Mouse (Mus musculus): ENCODE measurements around the gene C2cd5. TPM values are rescaled to one million over a fixed set of nuclear protein-coding genes. Genes with fewer than 3 reads are reported as not detected.

Gene C2cd5
- polyA plus RNA-seq, 1 experiment: 16.0 TPM

DNA sequence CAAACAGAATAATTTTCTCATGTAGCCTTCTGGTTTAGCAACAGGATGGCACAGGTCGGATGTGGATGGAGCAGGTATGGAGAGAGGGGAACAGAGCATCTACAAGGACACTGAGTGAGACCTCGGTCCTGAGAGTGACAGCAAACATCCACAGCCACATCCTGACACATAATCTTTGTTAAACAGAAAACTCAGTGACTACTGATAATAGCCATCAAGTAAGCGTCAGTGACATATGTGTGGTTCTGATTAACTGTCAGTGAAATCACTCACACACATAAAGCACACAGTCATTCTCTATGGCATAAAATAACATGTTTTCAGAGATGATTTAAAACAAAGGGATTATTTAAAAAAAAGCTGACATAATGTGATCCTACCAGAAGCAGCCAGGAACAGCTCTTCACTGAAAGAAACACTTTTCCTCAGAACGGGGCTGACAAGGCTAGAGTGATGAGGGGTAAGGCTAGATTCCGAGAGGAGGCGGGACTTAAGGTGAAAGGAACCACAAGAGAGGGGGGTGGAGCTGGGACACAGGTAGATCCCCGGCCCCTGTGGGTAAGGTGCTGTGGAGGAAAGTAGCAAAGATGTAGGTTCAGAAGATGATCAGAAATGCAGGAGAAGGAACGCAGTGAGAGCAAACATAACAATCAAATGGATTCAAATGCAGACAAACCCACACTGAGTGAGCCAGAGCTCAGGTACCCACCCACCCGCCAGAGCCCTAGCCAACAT, 31.6 kb downstream of the C2cd5 start:
- Histone ChIP-seq H3K27ac (ENCODE audit: insufficient read depth, low read length) (no peak overlapping the region), H3K36me3 (ENCODE audit: control insufficient read depth, insufficient read depth, low read length) (peaks cover 3% of the 10 kb centered on the region), H3K27me3 (ENCODE audit: control insufficient read depth, insufficient read depth, low read length) (no peaks in the 10 kb centered on the region), H3K4me3 (ENCODE audit: extremely low read depth, insufficient read depth, insufficient read length) (no peak overlapping the region), H3K4me1 (ENCODE audit: control insufficient read depth, insufficient read depth, insufficient read length) (peaks cover 1% of the 10 kb centered on the region; the same call in 1 of the 2 replicates)
- DNase-seq (ENCODE audit: low read depth in 1 of 2, low spot score in 2 of 2): no peak
- TF ChIP-seq CTCF (IDR thresholded peaks at IDR 0.05; ENCODE audit: extremely low read depth, insufficient read depth, insufficient read length, insufficient replicate concordance) (no peak), POLR2A (IDR thresholded peaks at IDR 0.05; ENCODE audit: low read depth, low read length) (no peak)
- WGBS: 78% methylated on average over 9 of the region's 9 CpGs

DNA sequence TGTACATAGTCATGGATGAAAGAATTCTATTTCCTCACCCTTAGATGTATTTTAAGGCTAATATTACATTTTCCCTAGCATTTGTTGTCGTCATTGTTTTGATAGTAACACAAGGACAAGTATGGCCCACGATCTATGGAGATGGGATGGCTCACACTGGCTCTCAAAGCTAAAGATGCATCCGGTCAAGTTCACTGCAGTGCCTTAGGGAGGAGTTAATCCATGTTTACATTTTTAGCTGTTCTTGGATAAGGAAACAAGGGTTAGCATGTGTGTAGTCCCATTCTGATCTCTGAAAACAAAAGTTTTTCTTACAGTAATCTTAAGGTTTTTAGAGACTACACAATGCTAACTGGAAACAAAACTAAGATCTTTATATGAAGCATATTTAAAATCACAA, 32.3 kb downstream of the C2cd5 start:
- TF ChIP-seq CTCF (IDR thresholded peaks at IDR 0.05; ENCODE audit: extremely low read depth, insufficient read depth, insufficient read length, insufficient replicate concordance): no peak
- no peak for TF ChIP-seq POLR2A (IDR thresholded peaks at IDR 0.05; ENCODE audit: low read depth, low read length)
- peaks cover 2% of the 10 kb centered on the region for H3K36me3 ChIP-seq (ENCODE audit: control insufficient read depth, insufficient read depth, low read length)
- WGBS: 89% methylated on average over 3 of the region's 3 CpGs

DNA sequence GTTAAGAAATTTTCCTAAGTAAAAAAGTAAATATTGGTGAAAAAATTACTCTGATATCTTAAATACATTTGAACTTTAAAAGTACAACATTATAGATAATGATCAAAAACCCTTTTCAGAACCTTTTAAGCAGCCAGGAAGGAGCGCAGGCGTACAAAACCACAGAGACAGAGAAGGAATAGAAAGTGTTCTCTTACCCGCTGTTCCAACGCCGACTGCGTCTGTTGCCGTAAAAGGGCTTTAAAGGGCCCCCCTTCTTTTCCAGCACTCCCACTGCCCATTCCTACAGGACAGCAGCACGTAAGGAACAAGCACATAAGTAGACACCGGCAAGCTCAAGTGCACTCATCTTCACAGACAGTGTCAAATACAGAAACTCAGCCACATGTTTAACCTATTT, 33.1 kb downstream of the C2cd5 start:
- 53% methylated on average over 9 of the region's 9 CpGs for WGBS
- no peak overlapping the region for H3K27ac ChIP-seq (ENCODE audit: insufficient read depth, low read length)
- H3K36me3 ChIP-seq (ENCODE audit: control insufficient read depth, insufficient read depth, low read length): peaks cover 2% of the 10 kb centered on the region
- H3K27me3 ChIP-seq (ENCODE audit: control insufficient read depth, insufficient read depth, low read length): no peaks in the 10 kb centered on the region
- no peaks in the 10 kb centered on the region for H3K4me1 ChIP-seq (ENCODE audit: control insufficient read depth, insufficient read depth, insufficient read length)
- TF ChIP-seq POLR2A (IDR thresholded peaks at IDR 0.05; ENCODE audit: low read depth, low read length) (no peak), CTCF (IDR thresholded peaks at IDR 0.05; ENCODE audit: extremely low read depth, insufficient read depth, insufficient read length, insufficient replicate concordance) (no peak)
- no peak overlapping the region; the same call in 1 of the 2 replicates for H3K4me3 ChIP-seq (ENCODE audit: extremely low read depth, insufficient read depth, insufficient read length)
- no peak for DNase-seq (ENCODE audit: low read depth in 1 of 2, low spot score in 2 of 2)

More for the DNA sequence above, 32.3 kb downstream of the C2cd5 start:
- H3K4me3 ChIP-seq (ENCODE audit: extremely low read depth, insufficient read depth, insufficient read length): no peak overlapping the region
- no peaks in the 10 kb centered on the region for H3K27me3 ChIP-seq (ENCODE audit: control insufficient read depth, insufficient read depth, low read length)
- no peaks in the 10 kb centered on the region for H3K4me1 ChIP-seq (ENCODE audit: control insufficient read depth, insufficient read depth, insufficient read length)
- H3K27ac ChIP-seq (ENCODE audit: insufficient read depth, low read length): no peak overlapping the region
- DNase-seq (ENCODE audit: low read depth in 1 of 2, low spot score in 2 of 2): no peak

DNA sequence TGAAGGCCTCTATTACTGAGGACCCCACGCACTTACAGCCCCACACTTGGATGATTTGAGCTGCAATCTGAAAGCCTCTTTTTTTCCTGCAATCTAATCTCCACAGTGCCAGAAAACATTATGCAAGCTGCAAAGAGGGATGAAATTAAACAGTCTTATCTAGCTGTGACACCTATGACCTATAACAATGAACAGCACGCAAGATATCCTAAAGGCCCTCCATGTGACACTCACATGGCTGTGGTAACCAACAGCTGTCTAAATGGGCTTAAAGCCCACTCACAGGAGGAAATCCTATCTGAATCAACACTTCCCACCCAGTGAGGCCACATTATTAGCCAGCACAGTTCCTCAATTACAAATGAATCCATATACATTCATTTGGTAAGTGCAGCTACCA, 35.9 kb downstream of the C2cd5 start:
- DNase-seq (ENCODE audit: low read depth in 1 of 2, low spot score in 2 of 2): no peak
- Histone ChIP-seq H3K27ac (ENCODE audit: insufficient read depth, low read length) (no peak overlapping the region), H3K36me3 (ENCODE audit: control insufficient read depth, insufficient read depth, low read length) (peaks cover 6% of the 10 kb centered on the region), H3K4me3 (ENCODE audit: extremely low read depth, insufficient read depth, insufficient read length) (no peak overlapping the region), H3K27me3 (ENCODE audit: control insufficient read depth, insufficient read depth, low read length) (no peaks in the 10 kb centered on the region), H3K4me1 (ENCODE audit: control insufficient read depth, insufficient read depth, insufficient read length) (no peaks in the 10 kb centered on the region)
- no peak for TF ChIP-seq CTCF (IDR thresholded peaks at IDR 0.05; ENCODE audit: extremely low read depth, insufficient read depth, insufficient read length, insufficient replicate concordance)
- no peak for TF ChIP-seq POLR2A (IDR thresholded peaks at IDR 0.05; ENCODE audit: low read depth, low read length)
- WGBS: 80% methylated on average over 2 of the region's 2 CpGs

DNA sequence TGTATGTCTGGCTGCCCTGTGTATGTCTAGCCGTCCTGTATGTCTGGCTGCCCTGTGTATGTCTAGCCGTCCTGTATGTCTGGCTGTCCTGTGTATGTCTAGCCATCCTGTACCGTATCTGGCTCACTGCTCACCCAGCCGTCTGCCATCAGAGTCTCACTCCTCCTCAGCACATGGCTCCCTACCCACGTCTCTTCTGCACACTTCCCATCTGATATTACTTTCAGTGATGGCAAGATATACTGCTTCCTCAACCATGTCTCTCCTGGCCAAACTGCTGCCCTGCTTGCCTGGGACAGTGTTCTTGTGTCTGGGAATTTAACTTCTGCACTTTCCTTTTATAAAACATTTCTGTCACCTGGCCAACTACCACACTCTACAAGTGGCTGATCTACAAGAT, 42.3 kb downstream of the C2cd5 start:
- H3K27ac ChIP-seq (ENCODE audit: insufficient read depth, low read length): no peak overlapping the region
- WGBS: 86% methylated on average over 5 of the region's 5 CpGs
- H3K36me3 ChIP-seq (ENCODE audit: control insufficient read depth, insufficient read depth, low read length): peaks cover 11% of the 10 kb centered on the region
- TF ChIP-seq POLR2A (IDR thresholded peaks at IDR 0.05; ENCODE audit: low read depth, low read length): no peak
- TF ChIP-seq CTCF (IDR thresholded peaks at IDR 0.05; ENCODE audit: extremely low read depth, insufficient read depth, insufficient read length, insufficient replicate concordance): no peak
- no peak overlapping the region for H3K4me3 ChIP-seq (ENCODE audit: extremely low read depth, insufficient read depth, insufficient read length)
- no peaks in the 10 kb centered on the region for H3K27me3 ChIP-seq (ENCODE audit: control insufficient read depth, insufficient read depth, low read length)
- peaks cover 1% of the 10 kb centered on the region; the same call in 1 of the 2 replicates for H3K4me1 ChIP-seq (ENCODE audit: control insufficient read depth, insufficient read depth, insufficient read length)
- no peak for DNase-seq (ENCODE audit: low read depth in 1 of 2, low spot score in 2 of 2)

DNA sequence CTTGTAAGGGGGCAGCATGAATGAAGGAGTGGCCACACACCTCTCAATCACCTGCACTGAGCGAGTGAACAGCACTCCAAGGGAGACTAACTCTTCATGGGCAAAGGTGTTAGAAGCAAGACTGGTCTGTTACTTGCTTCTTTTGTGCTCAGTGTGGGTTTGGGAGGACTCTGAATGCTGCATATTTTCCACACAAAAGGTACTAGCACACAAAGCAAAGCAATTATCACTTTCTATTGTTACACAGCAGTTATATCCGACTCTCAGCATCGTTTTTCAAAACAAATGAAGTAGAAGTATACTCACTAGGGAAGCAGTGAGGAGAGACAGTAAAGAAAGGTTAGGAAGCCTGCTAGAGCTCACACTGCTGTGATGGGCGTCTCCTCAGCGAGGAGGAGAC, 48.4 kb downstream of the C2cd5 start:
- Histone ChIP-seq H3K27me3 (ENCODE audit: control insufficient read depth, insufficient read depth, low read length) (no peaks in the 10 kb centered on the region), H3K27ac (ENCODE audit: insufficient read depth, low read length) (no peak overlapping the region), H3K4me3 (ENCODE audit: extremely low read depth, insufficient read depth, insufficient read length) (no peak overlapping the region), H3K36me3 (ENCODE audit: control insufficient read depth, insufficient read depth, low read length) (peaks cover 18% of the 10 kb centered on the region), H3K4me1 (ENCODE audit: control insufficient read depth, insufficient read depth, insufficient read length) (no peaks in the 10 kb centered on the region)
- TF ChIP-seq CTCF (IDR thresholded peaks at IDR 0.05; ENCODE audit: extremely low read depth, insufficient read depth, insufficient read length, insufficient replicate concordance): no peak
- TF ChIP-seq POLR2A (IDR thresholded peaks at IDR 0.05; ENCODE audit: low read depth, low read length): no peak
- 95% methylated on average over 5 of the region's 5 CpGs for WGBS
- no peak for DNase-seq (ENCODE audit: low read depth in 1 of 2, low spot score in 2 of 2)

All from spleen, adult 2 months (tissue).